Mouse (Mus musculus): ENCODE results near the gene March8.
A peak's percentile ranks its signal among the peaks of the same experiment; 100 is the strongest.

The March8 gene

GRCm38 (mm10) chr6:116371500-116371899 is 33.7 kb downstream of the March8 start:
- no peak for DNase-seq (ENCODE audit: extremely low spot score)

- DNase-seq (ENCODE audit: extremely low spot score), result no peak
These were observed 36.3 kb downstream of the March8 start for GRCm38 (mm10) chr6:116374136-116374535.

- DNase-seq (ENCODE audit: extremely low spot score), result no peak
These were observed 36.8 kb downstream of the March8 start for GRCm38 (mm10) chr6:116374618-116375017.

GRCm38 (mm10) chr6:116378892-116379291 is 41.1 kb downstream of the March8 start:
- DNase-seq (ENCODE audit: extremely low spot score), result no peak

- no peak for DNase-seq (ENCODE audit: extremely low spot score)
These were observed 42.3 kb downstream of the March8 start for GRCm38 (mm10) chr6:116380157-116380556.

- DNase-seq (ENCODE audit: extremely low spot score), result no peak
These were observed 43.8 kb downstream of the March8 start for GRCm38 (mm10) chr6:116381605-116382004.

- no peak for DNase-seq (ENCODE audit: extremely low spot score)
These were observed 45.8 kb downstream of the March8 start for GRCm38 (mm10) chr6:116383582-116383981.

GRCm38 (mm10) chr6:116385194-116386044 is 47.6 kb downstream of the March8 start:
- no peak for DNase-seq (ENCODE audit: extremely low spot score)

GRCm38 (mm10) chr6:116386045-116386415 is 48.2 kb downstream of the March8 start:
- DNase-seq (ENCODE audit: extremely low spot score), result peak; percentile 8

GRCm38 (mm10) chr6:116386506-116386905 is 48.7 kb downstream of the March8 start:
- DNase-seq (ENCODE audit: extremely low spot score), result no peak

GRCm38 (mm10) chr6:116388068-116388467 is 50.2 kb downstream of the March8 start:
- no peak for DNase-seq (ENCODE audit: extremely low spot score)

GRCm38 (mm10) chr6:116389481-116389880 is 51.7 kb downstream of the March8 start:
- no peak for DNase-seq (ENCODE audit: extremely low spot score)

- no peak for DNase-seq (ENCODE audit: extremely low spot score)
These were observed 57.3 kb downstream of the March8 start for GRCm38 (mm10) chr6:116394916-116395648.

GRCm38 (mm10) chr6:116397621-116398020 is 59.8 kb downstream of the March8 start:
- no peak for DNase-seq (ENCODE audit: extremely low spot score)

- no peak for DNase-seq (ENCODE audit: extremely low spot score)
These were observed 60.3 kb downstream of the March8 start for GRCm38 (mm10) chr6:116398136-116398535.

GRCm38 (mm10) chr6:116401746-116402423 is 64.1 kb downstream of the March8 start:
- DNase-seq (ENCODE audit: extremely low spot score), result no peak

GRCm38 (mm10) chr6:116402426-116402825 is 64.6 kb downstream of the March8 start:
- no peak for DNase-seq (ENCODE audit: extremely low spot score)

- peak; percentile 17 for DNase-seq (ENCODE audit: extremely low spot score)
These were observed 67.4 kb downstream of the March8 start for GRCm38 (mm10) chr6:116405243-116405642.

- DNase-seq (ENCODE audit: extremely low spot score), result no peak
These were observed 67.9 kb downstream of the March8 start for GRCm38 (mm10) chr6:116405715-116406114.

- no peak for DNase-seq (ENCODE audit: extremely low spot score)
These were observed 68.3 kb downstream of the March8 start for GRCm38 (mm10) chr6:116406152-116406551.

- DNase-seq (ENCODE audit: extremely low spot score), result no peak
These were observed 68.9 kb downstream of the March8 start for GRCm38 (mm10) chr6:116406680-116407079.

GRCm38 (mm10) chr6:116407216-116407615 is 69.4 kb downstream of the March8 start:
- DNase-seq (ENCODE audit: extremely low spot score), result no peak
